Mouse (Mus musculus) lung, postnatal 36 days (tissue): ENCODE data around the gene Itgb1bp1.

ENCODE experiments used
- DNase-seq: peaks from one replicate; pipeline ENCODE4 v3.0.0; 2022; ENCODE audit warnings: mixed read lengths

The Itgb1bp1 gene

GRCm38 (mm10) chr12:21195497-21195896, 90.6 kb downstream of the Itgb1bp1 start:
- DNase-seq, result no peak

- DNase-seq, result no peak
Measured at GRCm38 (mm10) chr12:21191546-21191945, 94.5 kb downstream of the Itgb1bp1 start.
